Mouse (Mus musculus) heart, postnatal 14 days (tissue): Measurements from ENCODE around the gene Hist1h2ba. TPM values are rescaled to one million over a fixed set of nuclear protein-coding genes. Genes with fewer than 3 reads are reported as not detected.
A peak's percentile ranks its signal among the peaks of the same experiment; 100 is the strongest.

ENCODE experiments used
- DNase-seq, 2 experiments: peaks; one replicate each; pipeline ENCODE4 v3.0.0; 2021 to 2022
- intact Hi-C: fragments of 180-260 bp; cut with DNase I; formaldehyde crosslinking; loops from one replicate; pipeline ENCODE4 v1.15.1; 2025
- long read RNA-seq, 2 experiments: library from polyadenylated mRNA; stranded (forward); transcript quantifications; one replicate each; pipeline ENCODE4 v2.0.0; 2021
- total RNA-seq, 2 experiments: library from RNA; stranded (reverse); gene quantifications; 2 replicates each; pipeline ENCODE4 v1.2.3; 2021

The Hist1h2ba gene
- total RNA-seq: not detected
- long read RNA-seq, experiment 1: 0 reads
- long read RNA-seq, experiment 2: 0 reads

- DNase-seq: no peak
- intact Hi-C loops: no loop called here
Measured at GRCm38 (mm10) chr13:23933421-23934210, at the start of gene Hist1h2ba. Gene Hist1h2ba (minus strand): TSS chr13:23934156.

- intact Hi-C loops: no loop called here
- no peak for DNase-seq
Measured at GRCm38 (mm10) chr13:23972271-23972670, 38.3 kb upstream of the Hist1h2ba start.

DNA sequence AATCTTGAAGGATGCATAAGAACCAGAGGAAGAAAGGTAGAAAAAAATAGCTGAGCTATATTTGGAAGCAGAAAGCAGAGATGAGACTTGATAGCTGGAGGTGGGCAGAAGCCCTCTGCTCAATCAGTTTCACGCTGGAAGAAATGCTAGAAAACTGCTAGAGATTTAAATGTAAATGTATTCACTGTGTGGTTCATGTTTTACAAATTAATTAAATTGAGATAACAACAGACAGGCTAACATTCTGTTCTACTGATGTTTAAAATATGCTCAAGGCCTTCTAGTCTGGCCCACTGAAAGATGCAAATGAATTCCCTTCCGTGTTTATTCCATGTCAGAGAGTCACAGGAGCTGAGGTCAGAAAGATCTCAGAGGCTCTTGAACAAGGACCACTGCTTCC is 37.9 kb upstream of the Hist1h2ba start:
- intact Hi-C loops: no loop called here
- no peak for DNase-seq

- no peak for DNase-seq
- intact Hi-C loops: no loop called here
Measured at GRCm38 (mm10) chr13:23964909-23965308, 31.0 kb upstream of the Hist1h2ba start.

DNA sequence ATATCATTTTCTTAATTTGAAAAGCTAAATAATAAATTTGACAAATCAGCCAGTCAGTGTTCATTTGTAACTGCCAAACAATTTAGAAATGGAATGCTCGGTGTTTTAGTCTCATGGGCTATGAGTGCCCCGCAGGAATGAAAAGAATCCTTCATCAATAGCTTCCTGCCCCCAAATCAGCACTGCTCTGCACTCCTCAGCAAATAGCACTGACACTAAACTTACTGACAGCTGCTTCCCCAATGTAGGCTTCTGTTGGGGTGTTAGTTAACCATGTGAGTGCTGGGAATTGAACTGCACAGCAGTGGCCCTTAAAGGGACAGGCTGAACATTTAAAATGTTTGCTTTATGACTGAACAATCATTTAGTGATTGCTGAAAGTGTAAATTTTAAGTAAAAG is 25.8 kb upstream of the Hist1h2ba start:
- intact Hi-C loops: loop anchor here (10.0 kb wide), 1 partner anchor 125 kb away; the partner anchor contains the start of gene Slc17a3
- no peak for DNase-seq

DNA sequence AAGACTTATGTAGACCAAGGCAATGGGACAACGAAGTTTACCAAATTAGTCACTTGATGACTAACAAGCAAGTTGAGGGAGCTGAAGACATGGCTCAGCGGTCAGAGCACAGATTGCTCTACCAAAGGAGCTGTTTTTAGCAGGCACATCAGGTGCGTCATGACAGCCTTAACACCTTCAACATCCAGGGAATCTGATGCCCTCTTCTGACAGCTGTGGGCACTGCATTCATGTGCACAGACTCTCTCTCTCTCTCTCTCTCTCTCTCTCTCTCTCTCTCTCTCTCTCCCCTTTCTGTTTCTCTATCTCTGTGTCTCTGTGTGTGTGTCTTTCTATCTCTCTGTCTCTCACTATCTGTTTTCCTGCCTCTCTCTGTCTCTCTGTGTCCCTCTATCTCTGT is 17.0 kb upstream of the Hist1h2ba start:
- no peak for DNase-seq
- intact Hi-C loops: loop anchor here (10.0 kb wide), 1 partner anchor 116 kb away; the partner anchor contains the start of gene Slc17a3

DNA sequence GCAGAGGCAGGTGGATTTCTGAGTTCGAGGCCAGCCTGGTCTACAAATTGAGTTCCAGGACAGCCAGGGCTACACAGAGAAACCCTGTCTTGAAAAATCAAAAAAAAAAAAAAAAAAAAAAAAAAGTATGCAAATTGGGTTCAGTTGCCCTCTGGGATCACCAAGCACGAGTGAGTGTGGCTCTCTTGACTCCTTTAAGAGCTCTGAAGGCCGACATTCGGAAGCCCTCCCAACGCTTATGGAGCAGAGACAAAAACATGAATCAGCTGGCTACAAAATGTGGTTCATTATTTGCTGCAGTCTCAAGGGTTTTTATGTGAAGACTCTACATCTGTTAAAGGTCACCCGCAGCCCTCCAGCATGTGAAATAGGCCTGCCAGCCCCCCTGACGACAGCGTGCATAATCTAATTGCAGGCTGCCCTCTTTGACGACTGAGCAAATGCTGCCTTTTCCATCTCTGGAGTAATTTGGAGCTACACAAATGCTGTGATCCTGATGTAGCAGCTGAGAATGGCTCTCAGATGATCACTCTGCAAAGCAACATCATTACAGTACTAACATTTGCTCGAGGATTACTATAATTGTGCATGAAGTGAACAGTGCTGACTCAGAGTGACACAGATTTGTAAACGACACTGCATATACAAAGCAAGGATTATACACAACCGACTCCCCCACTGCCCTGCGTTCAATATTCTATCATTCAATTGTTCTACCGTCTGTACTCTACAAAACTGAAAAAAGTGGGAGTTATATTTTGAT is 15.7 kb upstream of the Hist1h2ba start:
- intact Hi-C loops: loop anchor here (10.0 kb wide), 1 partner anchor 115 kb away; the partner anchor contains the start of gene Slc17a3
- DNase-seq: peak in 1 of 2 experiments; percentile 12

GRCm38 (mm10) chr13:23946254-23946653 is 12.3 kb upstream of the Hist1h2ba start:
- DNase-seq: no peak
- intact Hi-C loops: no loop called here

DNA sequence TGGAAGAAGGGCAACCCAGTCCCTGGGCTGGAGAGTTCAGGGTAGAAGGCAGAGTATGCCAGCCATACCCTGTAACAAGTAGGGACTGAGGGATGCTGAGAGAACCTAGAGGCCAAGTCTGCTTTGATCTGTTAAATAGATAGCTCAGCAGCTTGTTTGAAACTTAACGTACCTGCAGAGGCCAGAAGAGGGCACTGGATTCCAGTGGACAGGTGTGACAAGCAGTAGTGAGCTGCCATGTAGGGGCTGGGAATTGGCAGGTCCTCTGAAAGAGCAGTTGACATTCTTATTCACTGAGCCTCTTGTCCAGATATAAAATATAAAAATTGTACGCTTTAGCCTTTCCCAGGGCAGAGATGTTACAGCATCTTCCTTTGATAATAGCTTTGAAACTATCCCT is 8.9 kb upstream of the Hist1h2ba start:
- no peak for DNase-seq
- intact Hi-C loops: no loop called here

DNA sequence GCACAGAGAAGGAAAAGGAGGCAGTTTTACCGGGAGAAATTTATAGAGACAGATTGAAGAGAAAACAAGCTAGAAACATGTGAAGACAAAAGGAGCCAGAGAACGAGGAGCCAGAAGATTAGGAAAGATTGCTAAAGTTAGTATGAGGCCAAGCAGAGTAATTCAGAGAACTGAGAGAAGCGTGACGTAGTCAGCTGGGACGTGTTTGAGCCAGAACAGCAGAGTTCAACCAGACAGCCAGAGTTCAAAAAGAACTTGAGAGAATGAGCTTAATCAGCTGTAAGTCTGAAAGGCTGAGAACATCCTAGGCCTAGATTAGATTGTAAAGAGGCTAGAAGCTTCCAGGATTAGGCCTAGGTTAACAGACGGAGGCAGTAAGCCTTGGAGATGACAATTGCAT is 6.3 kb upstream of the Hist1h2ba start:
- intact Hi-C loops: no loop called here
- peak in 1 of 2 experiments; percentile 8 for DNase-seq

DNA sequence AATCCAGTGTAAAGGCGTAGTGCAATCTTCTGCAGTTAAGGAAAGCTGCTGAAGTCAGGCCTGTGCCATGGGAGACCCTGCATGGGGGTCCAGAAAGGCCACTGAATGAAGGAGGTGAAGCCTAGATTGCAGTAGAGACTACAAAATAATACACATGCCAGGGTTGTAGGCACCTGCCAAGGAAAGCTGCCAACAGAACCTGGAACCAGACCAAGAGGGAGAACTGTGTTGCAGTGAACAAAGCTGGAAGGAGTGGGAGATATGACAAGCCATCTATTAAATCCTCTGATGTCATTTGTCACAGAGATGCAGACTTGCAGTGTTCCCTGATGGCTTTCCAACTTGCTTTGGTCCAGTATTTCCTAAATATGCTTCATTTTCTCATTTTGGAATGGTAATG is 4.7 kb upstream of the Hist1h2ba start:
- peak; percentile 12 to 14 for DNase-seq
- intact Hi-C loops: no loop called here

DNA sequence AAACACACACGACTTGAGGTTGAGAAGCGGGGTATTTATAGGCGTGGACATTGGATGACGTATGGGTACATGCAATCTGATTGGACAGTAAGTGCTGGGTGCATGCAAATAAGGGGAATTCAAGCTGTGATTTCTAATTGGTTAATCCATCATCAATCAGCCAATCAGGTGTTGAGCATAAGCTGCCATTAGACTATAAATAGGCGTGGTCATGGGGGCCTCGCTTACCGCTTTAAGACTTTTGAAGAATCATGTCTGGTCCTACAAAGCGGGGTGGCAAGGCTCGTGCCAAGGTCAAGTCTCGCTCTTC is 210 bp upstream of the Hist1h2ba start, which contains the start of gene Hist1h2aa:
Hist1h2aa (plus strand) TSS at position 252 of the 310 bp plus-strand sequence.
- no peak for DNase-seq
- intact Hi-C loops: no loop called here

DNA sequence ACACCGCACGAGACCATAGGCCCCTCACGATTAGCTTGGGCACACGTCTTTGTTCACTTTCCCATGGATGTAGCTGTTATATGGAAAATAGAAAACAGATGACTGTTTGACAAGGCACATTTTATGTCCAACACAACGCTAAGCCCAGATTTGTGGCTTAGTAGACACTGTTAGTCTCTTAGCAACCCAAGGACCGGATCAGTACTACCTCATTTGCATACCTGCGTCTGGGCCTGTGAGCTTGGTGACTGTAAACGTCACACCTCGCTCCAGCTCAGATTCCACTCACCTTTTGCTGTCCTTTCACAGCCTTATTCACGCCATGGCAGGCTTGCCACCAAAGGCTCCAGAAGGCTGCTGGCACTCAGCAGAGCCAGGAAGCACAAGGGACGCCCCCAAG is 3.1 kb downstream of the Hist1h2ba start:
- DNase-seq: no peak
- intact Hi-C loops: no loop called here

DNA sequence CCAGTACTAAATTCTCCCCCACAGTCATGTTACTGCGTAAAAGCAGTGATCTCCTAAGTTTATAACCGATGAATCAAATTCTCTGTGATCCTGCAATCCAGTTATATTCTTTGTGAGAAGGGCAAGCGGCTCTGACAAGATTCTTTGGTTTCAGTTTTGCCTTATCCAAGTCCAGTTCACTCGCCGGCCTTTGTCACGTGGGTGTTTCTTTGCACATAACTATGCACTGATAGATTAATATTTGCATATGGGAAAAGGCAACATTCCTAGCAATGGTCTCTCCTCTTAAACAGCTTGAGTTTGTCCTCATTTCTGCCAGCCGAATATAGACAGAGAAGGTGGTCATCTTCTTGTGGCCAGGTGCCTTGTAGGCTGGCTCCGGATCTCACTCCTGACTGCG is 3.5 kb downstream of the Hist1h2ba start:
- no peak for DNase-seq
- intact Hi-C loops: no loop called here

GRCm38 (mm10) chr13:23928637-23929036 is 5.3 kb downstream of the Hist1h2ba start:
- DNase-seq: no peak
- intact Hi-C loops: no loop called here

DNA sequence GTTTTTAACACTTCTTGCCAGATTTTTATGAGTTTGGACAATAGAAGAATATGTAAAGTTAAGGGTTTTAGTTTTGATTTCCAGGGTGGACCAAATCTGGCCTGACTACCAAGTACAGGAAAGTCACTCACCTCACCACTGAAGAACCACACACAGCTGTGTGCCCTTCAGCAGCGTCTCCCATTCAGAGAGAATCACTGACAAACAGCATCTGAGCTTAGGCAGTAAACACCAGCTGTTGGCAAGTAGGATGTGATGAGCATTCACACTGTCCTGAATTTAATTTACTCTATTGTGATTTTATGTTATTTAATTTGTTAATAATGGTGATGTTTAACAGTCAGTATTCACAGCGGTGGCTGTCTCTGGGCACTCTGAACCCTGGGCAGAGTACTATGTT is 8.2 kb downstream of the Hist1h2ba start:
- intact Hi-C loops: no loop called here

DNA sequence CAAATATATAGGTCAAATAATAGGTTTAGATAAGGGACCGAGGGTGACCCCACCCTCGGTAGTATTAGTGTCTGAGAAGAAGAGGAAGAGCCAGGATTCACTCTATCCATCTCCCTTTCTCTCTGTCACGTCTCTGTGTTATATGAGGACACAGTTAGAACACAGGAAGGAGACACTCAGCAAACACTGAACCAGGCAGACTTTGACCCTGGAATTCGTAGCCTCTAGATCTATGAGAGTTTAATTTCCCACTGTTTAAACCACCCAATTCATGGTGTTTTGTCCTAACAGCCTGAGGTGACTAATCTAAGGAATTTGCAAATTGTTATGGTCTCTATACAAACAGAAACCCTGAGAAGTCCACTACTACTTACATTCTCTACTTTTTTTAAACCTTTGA is 16.3 kb downstream of the Hist1h2ba start:
- DNase-seq: no peak
- intact Hi-C loops: no loop called here

More for the DNA sequence above, 8.2 kb downstream of the Hist1h2ba start:
- DNase-seq: no peak

DNA sequence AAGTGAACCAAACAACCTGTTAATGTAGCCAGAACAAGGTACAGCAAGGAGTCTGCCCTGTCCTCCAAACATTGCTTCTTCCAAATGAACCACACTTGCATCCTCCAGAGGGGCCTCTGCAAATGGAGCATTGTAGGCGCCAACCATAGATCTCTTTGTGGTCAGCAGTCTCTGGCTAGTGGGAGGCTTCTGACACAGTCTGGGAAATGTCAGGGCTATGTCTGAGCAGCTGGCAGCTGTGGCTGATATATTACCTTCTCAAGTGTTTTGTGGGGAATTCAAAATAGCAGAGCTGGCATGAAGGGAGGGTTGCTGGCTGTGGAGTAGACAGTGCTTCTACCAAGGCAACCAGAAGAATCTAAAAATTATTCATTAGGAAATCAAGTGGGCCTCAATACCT is 17.8 kb downstream of the Hist1h2ba start:
- no peak for DNase-seq
- intact Hi-C loops: no loop called here

DNA sequence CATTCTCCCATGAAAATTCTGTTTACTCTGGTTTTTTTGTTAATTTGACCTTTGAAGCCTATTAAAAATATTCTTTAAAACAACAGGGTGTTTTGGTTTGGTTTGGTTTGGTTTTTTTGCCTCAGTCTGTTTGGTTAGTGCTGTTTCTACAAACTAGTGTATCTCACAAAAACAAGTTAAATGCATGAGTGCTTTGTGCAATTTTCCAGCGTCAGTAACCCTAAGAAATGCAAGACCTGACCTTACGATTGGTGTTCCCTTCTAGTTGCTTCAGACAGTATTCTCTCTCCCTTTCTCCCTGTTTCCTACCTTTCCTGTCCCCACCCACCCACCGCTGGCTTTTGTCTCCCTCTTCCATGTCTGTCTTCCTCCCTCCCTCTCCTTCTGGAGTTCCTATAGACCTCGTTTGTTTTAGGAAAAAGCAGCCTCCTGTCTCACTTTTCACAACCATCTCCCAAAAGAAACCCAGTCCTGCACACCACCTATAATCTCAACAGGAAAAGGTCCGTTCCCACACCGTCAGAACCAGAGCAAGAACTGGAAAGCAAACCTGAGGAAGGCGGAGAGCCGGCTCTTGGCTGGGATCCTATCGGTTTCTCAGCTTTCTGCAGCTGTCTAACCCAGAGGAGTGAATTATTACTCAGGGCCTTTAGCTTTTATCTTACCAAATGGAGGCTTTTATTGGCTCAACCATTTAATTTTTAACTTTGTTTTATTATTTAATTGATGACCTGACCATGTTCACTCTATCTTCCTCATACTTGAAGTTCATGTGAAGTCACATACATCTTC is 19.4 kb downstream of the Hist1h2ba start, which contains the start of gene Slc17a4:
Slc17a4 (minus strand) TSS at position 634 of the 792 bp plus-strand sequence.
- peak in 1 of 2 experiments; percentile 9 for DNase-seq
- intact Hi-C loops: no loop called here

DNA sequence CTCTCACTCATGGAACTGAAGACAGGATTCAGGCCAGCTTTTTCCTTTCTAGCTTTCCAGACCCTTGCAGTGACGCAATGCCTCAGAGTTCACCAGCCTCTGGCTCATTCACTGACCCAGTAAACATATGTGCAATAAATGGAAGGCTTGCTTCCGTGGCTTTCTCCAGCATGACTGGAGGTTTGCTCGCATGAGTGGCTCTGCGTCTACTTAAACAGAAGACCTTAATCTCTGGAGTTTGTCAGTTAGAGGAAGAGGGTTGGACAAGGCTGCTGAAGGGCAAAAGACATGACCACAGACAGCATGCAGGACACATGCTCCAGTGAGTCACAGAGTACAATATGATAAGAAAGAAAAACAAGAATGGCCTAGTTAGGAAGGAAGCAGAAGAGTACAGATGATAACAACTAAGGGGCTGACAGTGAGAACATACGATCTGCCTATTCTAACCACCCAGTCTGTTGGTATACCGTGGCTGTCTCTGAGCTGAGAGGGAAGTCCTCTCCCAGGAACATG is 20.1 kb downstream of the Hist1h2ba start:
- intact Hi-C loops: no loop called here
- DNase-seq: peak; percentile 9 to 12
